Mouse (Mus musculus) myocyte (in vitro differentiated cells): ENCODE results near the gene Mad1l1.

ENCODE experiments used
- CEBPB ChIP-seq: IDR thresholded peaks from 2 replicates; pipeline ENCODE4 v1.6.1; 2011; ENCODE audit warnings: mild to moderate bottlenecking, moderate library complexity; ENCODE audit not compliant: poor library complexity, insufficient read depth, severe bottlenecking
- E2F4 ChIP-seq: IDR thresholded peaks from one replicate; pipeline ENCODE4 v1.6.1; 2011; ENCODE audit warnings: mild to moderate bottlenecking, control low read depth, moderate library complexity; ENCODE audit not compliant: insufficient read depth
- MAX ChIP-seq: IDR thresholded peaks from one replicate; pipeline ENCODE4 v1.6.1; 2011; ENCODE audit warnings: low read depth, mild to moderate bottlenecking, control low read depth
- MYOG ChIP-seq, 3 experiments: IDR thresholded peaks; one replicate each; pipeline ENCODE4 v1.6.1; 2011; ENCODE audit warnings: control low read depth in 2 of 3, low read depth in 2 of 3, mild to moderate bottlenecking in 2 of 3; ENCODE audit not compliant: insufficient read length in 2 of 3, control insufficient read depth in 1 of 3, insufficient read depth in 1 of 3
- POLR2A ChIP-seq: IDR thresholded peaks from one replicate; pipeline ENCODE4 v1.6.1; 2011; ENCODE audit warnings: low read depth, mild to moderate bottlenecking, control low read depth, moderate library complexity; ENCODE audit not compliant: insufficient read length
- POLR2AphosphoS2 ChIP-seq: IDR thresholded peaks from one replicate; pipeline ENCODE4 v1.6.1; 2011; ENCODE audit warnings: low read depth, control low read depth; ENCODE audit not compliant: insufficient read length
- REST ChIP-seq: IDR thresholded peaks from one replicate; pipeline ENCODE4 v1.6.1; 2011; ENCODE audit warnings: mild to moderate bottlenecking, control low read depth, moderate library complexity; ENCODE audit not compliant: insufficient read depth, insufficient read length
- SRF ChIP-seq: IDR thresholded peaks from one replicate; pipeline ENCODE4 v1.6.1; 2011; ENCODE audit warnings: low read depth; ENCODE audit not compliant: control insufficient read depth, insufficient read length
- TCF12 ChIP-seq: IDR thresholded peaks from one replicate; pipeline ENCODE4 v1.6.1; 2011; ENCODE audit warnings: mild to moderate bottlenecking, control low read depth; ENCODE audit not compliant: poor library complexity, insufficient read depth, severe bottlenecking

GRCm38 (mm10) chr5:140034300-140035024 is 286.9 kb downstream of the Mad1l1 start:
- TF ChIP-seq POLR2AphosphoS2 (no peak), POLR2A (no peak), SRF (no peak), MAX (no peak), CEBPB (no peak), REST (no peak), E2F4 (no peak), TCF12 (no peak), MYOG (IDR thresholded peaks at IDR 0.05; ENCODE audit: control insufficient read depth in 1 of 3, insufficient read depth in 1 of 3, insufficient read length in 2 of 3, low read depth in 2 of 3) (no peak)
